ENCODE assay signal across 7 mouse cellular contexts in the genomic region with DNA sequence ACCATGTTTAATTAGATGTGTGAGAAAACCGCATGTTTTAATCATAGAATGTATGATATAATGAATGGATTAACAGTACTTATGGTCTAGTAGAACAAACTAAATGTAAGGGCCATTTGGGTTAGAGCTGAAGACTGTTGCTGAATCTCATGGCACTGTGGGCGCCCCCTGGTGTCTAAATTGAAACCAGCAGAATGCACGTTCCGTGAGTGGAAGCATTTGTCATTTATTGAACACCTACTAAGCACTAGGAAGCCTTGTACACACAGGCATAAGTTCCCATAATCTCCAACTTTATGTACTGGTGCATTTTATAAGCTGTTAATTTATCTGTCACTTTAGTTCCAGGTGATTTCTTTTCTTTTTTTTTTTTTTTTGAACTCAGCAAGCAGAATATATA. TPM values are rescaled to one million over a fixed set of nuclear protein-coding genes. Genes with fewer than 3 reads are reported as not detected.
DNase-seq lines count a peak whose midpoint lies in the region; ATAC-seq and TF ChIP-seq lines count a peak whose summit lies in the region.

No protein-coding gene starts in this region.

- peak; percentile 30; the same call in 1 of the 2 replicates for TF ChIP-seq EP300 in liver, embryonic 14.5 days (IDR thresholded peaks at IDR 0.05; ENCODE audit: low read depth)

- peaks cover 48% of the 10 kb centered on the region for H3K36me3 ChIP-seq in liver, embryonic 14.5 days (replicated peaks; ENCODE audit: control insufficient read depth, insufficient read depth, low read depth)

- H3K27ac ChIP-seq in liver, embryonic 14.5 days = no peak overlapping the region

- DNase-seq in 3T3-L1 (ENCODE audit: low read depth, low spot score) (peak; percentile 72), 416B (ENCODE audit: low read depth) (peak; percentile 71)
- DNase-seq in adrenal gland, adult 8-10 months = peak; percentile 24
- peak; percentile 56 for DNase-seq in embryo, embryonic 10 days (ENCODE audit: low spot score)
- peak; percentile 67 to 70 (median 69) for DNase-seq in liver, embryonic 14.5 days (ENCODE audit: low read depth in 3 of 3, low spot score in 3 of 3)
- DNase-seq in skeletal muscle tissue, adult 2 months (ENCODE audit: low read depth, low spot score) = peak; percentile 25

- peak; percentile 91 for TF ChIP-seq CTCF in liver, embryonic 14.5 days (IDR thresholded peaks at IDR 0.05; ENCODE audit: low read depth)

- peak; percentile 66 for ATAC-seq in inflammation-experienced regulatory T-cells, adult 6 months
- peak; percentile 31; the same call in 1 of the 2 replicates for ATAC-seq in liver, embryonic 14.5 days (ENCODE audit: insufficient read depth)

- no peak overlapping the region for H3K9ac ChIP-seq in liver, embryonic 14.5 days (replicated peaks)

- H3K27me3 ChIP-seq in liver, embryonic 14.5 days (ENCODE audit: control insufficient read depth, insufficient read depth, low read length) = no peaks in the 10 kb centered on the region

- no peaks in the 10 kb centered on the region for H3K9me3 ChIP-seq in liver, embryonic 14.5 days (ENCODE audit: control insufficient read depth, low read length)

- H3K4me3 ChIP-seq in liver, embryonic 14.5 days (ENCODE audit: insufficient read depth in 1 of 2, low read depth in 2 of 2, low read length in 2 of 2) = no peak overlapping the region

- WGBS in liver, embryonic 14.5 days (ENCODE audit: insufficient replicate concordance) = 13% methylated on average over 4 of the region's 4 CpGs

- H3K4me1 ChIP-seq in liver, embryonic 14.5 days (replicated peaks; ENCODE audit: control insufficient read depth in 2 of 2, insufficient read depth in 2 of 2, low read length in 1 of 2) = peaks cover 39 to 46% of the 10 kb centered on the region in 2 experiments

- peak overlapping the region; percentile 3; the same call in 1 of the 2 replicates for H3K4me2 ChIP-seq in liver, embryonic 14.5 days (ENCODE audit: low read depth)

RNA-seq across cellular contexts. Expression of gene Itga4, which starts 10.4 kb away (rescaled TPM):
- total RNA-seq in adrenal gland, adult 8-10 months (2022) = 1 to 10 TPM; 1.7 to 5.7 (median 3.3) TPM
- 100 to 1,000 TPM; 202 to 296 (median 279) TPM for polyA plus RNA-seq in inflammation-experienced regulatory T-cells, adult 6 months (2017; shearing (Covaris generic))
- polyA plus RNA-seq in liver, embryonic 14.5 days (2012; rRNA removed) = 18.2 and 18.6 TPM in 2 replicates
- 27.0 and 27.6 TPM in 2 replicates for polyA plus RNA-seq in liver, embryonic 14.5 days (2014; fragmentation: Nextera tagmentation; extraction: Ambion mirVana)

Comparison
In these comparisons a context has a peak if more than half of its experiments do, and no peak if none do; other contexts are left out.
1. RNA of gene Itga4, which starts 10.4 kb away (polyA plus RNA-seq): 202 to 296 TPM in inflammation-experienced regulatory T-cells, adult 6 months; 18.2 to 27.6 TPM in liver, embryonic 14.5 days; every median in the first group is over 4 times any median in the second.
2. Peak in every context shown above with its lines, with median percentiles within 50 percentile points of each other: DNase-seq.